Mouse (Mus musculus) cortical plate, adult 2 months (tissue): ENCODE measurements around the gene Taf8. TPM values are rescaled to one million over a fixed set of nuclear protein-coding genes. Genes with fewer than 3 reads are reported as not detected.

Experiments
- H3K27ac ChIP-seq: fragments of 200-500 bp; 2 replicates; pipeline ENCODE4 v1.5.1; 2012; ENCODE audit warnings: low read length, control low read depth, inconsistent platforms; ENCODE audit not compliant: insufficient read depth
- H3K4me1 ChIP-seq: fragments of 200-500 bp; 2 replicates; pipeline ENCODE4 v1.6.1; 2011; ENCODE audit warnings: low read length; ENCODE audit not compliant: control insufficient read depth, insufficient read depth
- H3K4me3 ChIP-seq: fragments of 200-500 bp; 2 replicates; pipeline ENCODE4 v1.5.1; 2011; ENCODE audit warnings: mild to moderate bottlenecking, low read length, control low read depth; ENCODE audit not compliant: insufficient read depth
- CTCF ChIP-seq: fragments of 200-500 bp; IDR thresholded peaks from 2 replicates; pipeline ENCODE4 v1.5.1; 2011; ENCODE audit warnings: mild to moderate bottlenecking, control low read depth, low read length; ENCODE audit not compliant: insufficient read depth; ENCODE audit errors: extremely low read depth
- POLR2A ChIP-seq: fragments of 200-500 bp; IDR thresholded peaks from 2 replicates; pipeline ENCODE4 v1.6.1; 2011; ENCODE audit warnings: mild to moderate bottlenecking, low read length, control low read depth; ENCODE audit not compliant: insufficient read depth; ENCODE audit errors: extremely low read depth
- polyA plus RNA-seq: library from polyadenylated mRNA; depleted of rRNA; stranded (reverse); fragments of >200 nt; gene quantifications from 2 replicates; pipeline ENCODE4 v1.2.3, GENCODE M21; 2012; rRNA removed

Gene Taf8
- 25.9 and 28.0 TPM in 2 replicates for polyA plus RNA-seq

GRCm38 (mm10) chr17:47501946-47502706, at the start of gene Taf8:
Gene Taf8 (minus strand): TSS chr17:47502292.
- Histone ChIP-seq H3K27ac (peak within 1 kb of the TSS; percentile 93), H3K4me1 (no peaks in the 10 kb centered on the region; the same call in 1 of the 2 replicates), H3K4me3 (peak within 1 kb of the TSS; percentile 56)
- TF ChIP-seq CTCF (no peak), POLR2A (peak; percentile 77)

- H3K4me3 ChIP-seq = no peak overlapping the region
- TF ChIP-seq POLR2A (no peak), CTCF (no peak)
- no peak overlapping the region for H3K27ac ChIP-seq
- H3K4me1 ChIP-seq = no peaks in the 10 kb centered on the region
Observed at GRCm38 (mm10) chr17:47551049-47551448, 49.0 kb upstream of the Taf8 start.

- Histone ChIP-seq H3K4me3 (no peak overlapping the region), H3K27ac (no peak overlapping the region), H3K4me1 (no peaks in the 10 kb centered on the region)
- no peak for TF ChIP-seq CTCF
- TF ChIP-seq POLR2A = no peak
Observed at GRCm38 (mm10) chr17:47545861-47546331, 43.8 kb upstream of the Taf8 start.

DNA sequence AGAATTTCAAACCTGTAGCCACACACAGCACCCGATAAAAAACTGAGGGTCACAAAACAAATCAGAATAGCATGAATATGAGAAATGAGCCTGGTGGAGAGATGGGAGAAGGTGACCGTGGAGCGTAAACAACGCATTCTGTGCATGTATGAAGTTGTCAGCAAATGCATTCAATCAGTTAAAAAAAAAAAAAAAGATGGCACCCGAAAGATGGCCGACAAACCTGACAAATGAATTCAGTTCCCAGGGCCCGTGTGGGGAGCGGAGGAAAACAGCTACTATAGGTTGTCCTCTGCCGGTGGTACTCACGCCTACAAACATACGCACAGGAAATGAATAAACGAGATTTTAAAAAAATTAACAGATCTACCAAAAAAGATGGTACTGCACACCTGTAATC, 43.1 kb upstream of the Taf8 start:
- Histone ChIP-seq H3K4me1 (no peaks in the 10 kb centered on the region), H3K4me3 (no peak overlapping the region), H3K27ac (no peak overlapping the region)
- TF ChIP-seq CTCF (no peak), POLR2A (no peak)

DNA sequence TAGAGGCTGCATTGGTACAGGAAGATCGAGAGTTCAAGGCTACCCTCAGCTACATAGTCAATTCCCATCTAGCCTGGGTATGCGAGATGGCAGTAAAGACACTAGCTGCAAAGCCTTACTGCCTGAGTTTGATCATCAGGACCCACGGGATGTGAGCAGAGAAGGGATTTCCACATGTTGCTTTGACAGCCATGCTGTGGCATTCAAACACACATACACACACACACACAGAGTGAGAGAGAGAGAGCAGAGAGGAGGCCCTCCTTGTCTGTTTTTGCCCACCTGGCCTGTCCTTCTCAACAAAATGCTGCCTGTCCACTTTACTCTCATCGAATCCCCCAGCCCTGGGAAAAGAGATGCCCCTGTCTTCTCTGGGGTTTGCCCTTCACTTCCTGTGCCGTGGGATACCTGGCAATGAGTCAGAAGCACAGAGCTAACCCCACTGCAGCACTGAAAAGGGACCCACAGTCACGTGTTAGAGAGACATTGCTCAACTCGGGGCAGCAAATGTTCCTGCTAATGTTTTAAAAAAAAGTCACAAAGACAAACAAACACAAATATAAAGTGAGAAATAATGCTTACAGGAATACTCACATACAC, 41.1 kb upstream of the Taf8 start:
- TF ChIP-seq CTCF (no peak), POLR2A (no peak)
- H3K4me3 ChIP-seq = no peak overlapping the region
- no peak overlapping the region for H3K27ac ChIP-seq
- H3K4me1 ChIP-seq = no peaks in the 10 kb centered on the region

GRCm38 (mm10) chr17:47542061-47542460, 40.0 kb upstream of the Taf8 start:
- no peak overlapping the region for H3K4me3 ChIP-seq
- TF ChIP-seq POLR2A = no peak
- no peak for TF ChIP-seq CTCF

GRCm38 (mm10) chr17:47539128-47539527, 37.0 kb upstream of the Taf8 start:
- TF ChIP-seq POLR2A (no peak), CTCF (no peak)
- no peaks in the 10 kb centered on the region for H3K4me1 ChIP-seq
- H3K27ac ChIP-seq = no peak overlapping the region
- no peak overlapping the region for H3K4me3 ChIP-seq

More at GRCm38 (mm10) chr17:47542061-47542460, 40.0 kb upstream of the Taf8 start:
- H3K27ac ChIP-seq = no peak overlapping the region
- H3K4me1 ChIP-seq = no peaks in the 10 kb centered on the region

- Histone ChIP-seq H3K4me1 (no peaks in the 10 kb centered on the region), H3K27ac (no peak overlapping the region), H3K4me3 (no peak overlapping the region)
- no peak for TF ChIP-seq POLR2A
- no peak for TF ChIP-seq CTCF
Observed at GRCm38 (mm10) chr17:47538049-47538448, 36.0 kb upstream of the Taf8 start.

DNA sequence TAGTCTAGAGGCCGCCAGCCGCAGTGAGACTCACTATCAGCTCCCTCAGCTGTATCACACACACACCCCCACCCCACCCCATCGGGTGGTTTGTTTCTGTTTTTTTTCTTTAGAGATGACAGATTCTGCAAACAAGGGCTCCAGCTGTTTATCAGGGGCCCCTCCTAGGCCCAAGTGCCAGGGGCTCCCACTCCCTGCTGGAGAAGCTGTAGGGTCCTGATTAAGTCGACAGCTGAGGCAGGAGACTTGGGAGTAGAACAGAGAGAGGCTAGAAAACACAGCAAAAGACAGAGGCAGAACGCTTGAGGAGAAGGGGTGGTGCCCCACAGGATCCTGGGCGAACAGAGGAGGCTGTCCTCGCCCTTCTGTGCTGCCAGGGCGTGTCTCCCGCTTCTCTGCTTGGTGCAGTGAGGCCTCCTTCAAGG, 33.7 kb upstream of the Taf8 start:
- Histone ChIP-seq H3K4me3 (no peak overlapping the region), H3K27ac (no peak overlapping the region), H3K4me1 (no peaks in the 10 kb centered on the region)
- TF ChIP-seq POLR2A = no peak
- TF ChIP-seq CTCF = no peak

- Histone ChIP-seq H3K4me3 (no peak overlapping the region), H3K4me1 (no peaks in the 10 kb centered on the region), H3K27ac (no peak overlapping the region)
- TF ChIP-seq POLR2A (no peak), CTCF (no peak)
Observed at GRCm38 (mm10) chr17:47533691-47534090, 31.6 kb upstream of the Taf8 start.
